ENCODE assay signal across 27 mouse cellular contexts in genomic region chr9:66120945-66121344, GRCm38 (mm10). TPM values are rescaled to one million over a fixed set of nuclear protein-coding genes. Genes with fewer than 3 reads are reported as not detected.
DNase-seq lines count a peak whose midpoint lies in the region; ATAC-seq and TF ChIP-seq lines count a peak whose summit lies in the region.
"Had no signal": no experiment of that assay in that cellular context is flagged by ENCODE, and none has a peak within 500 bp of the region (broad histone marks: within the 10 kb centered on the region; RNA-seq: fewer than 3 reads in every experiment).

No protein-coding gene starts in this region.

- no peaks in the 10 kb centered on the region; the same call in 1 of the 2 replicates for H3K36me3 ChIP-seq in embryonic facial prominence, embryonic 14.5 days (ENCODE audit: control insufficient read depth, insufficient read depth, low read length)
- peaks cover 27% of the 10 kb centered on the region for H3K36me3 ChIP-seq in embryonic facial prominence, embryonic 10.5 days (replicated peaks)
- H3K36me3 ChIP-seq in hindbrain, embryonic 12.5 days: no peaks in the 10 kb centered on the region
- H3K36me3 ChIP-seq in hindbrain, embryonic 13.5 days: no peaks in the 10 kb centered on the region
- peaks cover 29% of the 10 kb centered on the region for H3K36me3 ChIP-seq in liver, embryonic 12.5 days
- H3K36me3 ChIP-seq in liver, postnatal 0 days (replicated peaks; ENCODE audit: insufficient read depth, low read length): 0 out of 2 replicates have a peak, but pooled peaks cover 4% of the 10 kb centered on the region
- H3K36me3 ChIP-seq: heart, embryonic 15.5 days; intestine, embryonic 15.5 days; midbrain, embryonic 15.5 days; neural tube, embryonic 15.5 days had no signal

- no peak overlapping the region for H3K4me3 ChIP-seq in embryonic facial prominence, embryonic 14.5 days (ENCODE audit: low read depth, low read length)
- H3K4me3 ChIP-seq in embryonic facial prominence, embryonic 10.5 days: no peak overlapping the region
- no peak overlapping the region for H3K4me3 ChIP-seq in hindbrain, embryonic 12.5 days
- no peak overlapping the region for H3K4me3 ChIP-seq in hindbrain, embryonic 13.5 days
- no peak overlapping the region for H3K4me3 ChIP-seq in liver, embryonic 12.5 days
- no peak overlapping the region for H3K4me3 ChIP-seq in liver, postnatal 0 days (ENCODE audit: low read depth, low read length)
- H3K4me3 ChIP-seq: embryonic facial prominence, embryonic 12.5 days; erythroblast, embryonic 14.5 days; gastrocnemius, adult 2 months; heart, embryonic 15.5 days; intestine, embryonic 15.5 days; limb, embryonic 13.5 days; megakaryocyte, embryonic 14.5 days; midbrain, embryonic 15.5 days; neural tube, embryonic 15.5 days had no signal

- no peak for TF ChIP-seq CTCF in liver, postnatal 0 days (IDR thresholded peaks at IDR 0.05; ENCODE audit: low read depth)

- no peak overlapping the region for H3K9ac ChIP-seq in embryonic facial prominence, embryonic 14.5 days (ENCODE audit: low read depth, low read length)
- no peak overlapping the region for H3K9ac ChIP-seq in hindbrain, embryonic 12.5 days
- H3K9ac ChIP-seq in hindbrain, embryonic 13.5 days: no peak overlapping the region
- H3K9ac ChIP-seq in liver, embryonic 12.5 days: no peak overlapping the region; the same call in 1 of the 2 replicates
- H3K9ac ChIP-seq in liver, postnatal 0 days (replicated peaks): no peak overlapping the region
- H3K9ac ChIP-seq: embryonic facial prominence, embryonic 12.5 days; heart, embryonic 15.5 days; intestine, embryonic 15.5 days; limb, embryonic 13.5 days; lung, embryonic 14.5 days; midbrain, embryonic 15.5 days; neural tube, embryonic 15.5 days had no signal

- no peak for ATAC-seq in embryonic facial prominence, embryonic 14.5 days (ENCODE audit: low read depth)
- no peak for ATAC-seq in hindbrain, embryonic 12.5 days (ENCODE audit: low FRiP score)
- ATAC-seq in hindbrain, embryonic 13.5 days (ENCODE audit: low FRiP score): no peak
- ATAC-seq in liver, embryonic 12.5 days: no peak
- no peak for ATAC-seq in liver, postnatal 0 days
- ATAC-seq: intestine, embryonic 15.5 days; midbrain, embryonic 15.5 days had no signal

- 79% methylated on average over 3 of the region's 3 CpGs for WGBS in embryonic facial prominence, embryonic 14.5 days
- 87% methylated on average over 3 of the region's 3 CpGs for WGBS in embryonic facial prominence, embryonic 10.5 days
- WGBS in hindbrain, embryonic 12.5 days: 81% methylated on average over 3 of the region's 3 CpGs
- 74% methylated on average over 3 of the region's 3 CpGs for WGBS in hindbrain, embryonic 13.5 days
- WGBS in liver, embryonic 12.5 days (ENCODE audit: insufficient replicate concordance): 43% methylated on average over 3 of the region's 3 CpGs
- WGBS in liver, postnatal 0 days (ENCODE audit: insufficient replicate concordance): 62% methylated on average over 3 of the region's 3 CpGs

- no peaks in the 10 kb centered on the region for H3K27me3 ChIP-seq in embryonic facial prominence, embryonic 14.5 days (replicated peaks; ENCODE audit: control insufficient read depth, insufficient read depth, low read length)
- no peaks in the 10 kb centered on the region for H3K27me3 ChIP-seq in embryonic facial prominence, embryonic 10.5 days (replicated peaks; ENCODE audit: low read depth, poor library complexity, severe bottlenecking)
- no peaks in the 10 kb centered on the region for H3K27me3 ChIP-seq in hindbrain, embryonic 12.5 days
- no peaks in the 10 kb centered on the region for H3K27me3 ChIP-seq in hindbrain, embryonic 13.5 days
- no peaks in the 10 kb centered on the region for H3K27me3 ChIP-seq in liver, embryonic 12.5 days (replicated peaks)
- H3K27me3 ChIP-seq in liver, postnatal 0 days (ENCODE audit: insufficient read depth, low read length): no peaks in the 10 kb centered on the region
- H3K27me3 ChIP-seq: embryonic facial prominence, embryonic 12.5 days; heart, embryonic 15.5 days; intestine, embryonic 15.5 days; limb, embryonic 13.5 days; megakaryocyte, embryonic 14.5 days; midbrain, embryonic 15.5 days; neural tube, embryonic 15.5 days had no signal

- H3K9me3 ChIP-seq in embryonic facial prominence, embryonic 14.5 days (ENCODE audit: control insufficient read depth, low read length): no peaks in the 10 kb centered on the region
- H3K9me3 ChIP-seq in embryonic facial prominence, embryonic 10.5 days: no peaks in the 10 kb centered on the region
- no peaks in the 10 kb centered on the region for H3K9me3 ChIP-seq in hindbrain, embryonic 12.5 days (replicated peaks)
- H3K9me3 ChIP-seq in hindbrain, embryonic 13.5 days: no peaks in the 10 kb centered on the region
- H3K9me3 ChIP-seq in liver, embryonic 12.5 days (replicated peaks): no peaks in the 10 kb centered on the region
- no peaks in the 10 kb centered on the region for H3K9me3 ChIP-seq in liver, postnatal 0 days (ENCODE audit: low read length)
- H3K9me3 ChIP-seq: embryonic facial prominence, embryonic 12.5 days; heart, embryonic 15.5 days; intestine, embryonic 15.5 days; limb, embryonic 13.5 days; megakaryocyte, embryonic 14.5 days; midbrain, embryonic 15.5 days; neural tube, embryonic 15.5 days had no signal

- H3K4me1 ChIP-seq in embryonic facial prominence, embryonic 14.5 days (ENCODE audit: control insufficient read depth, insufficient read depth, low read length): peaks cover 16% of the 10 kb centered on the region; the same call in 1 of the 2 replicates
- peaks cover 25% of the 10 kb centered on the region for H3K4me1 ChIP-seq in embryonic facial prominence, embryonic 10.5 days
- H3K4me1 ChIP-seq in hindbrain, embryonic 12.5 days: peaks cover 29% of the 10 kb centered on the region
- peaks cover 43% of the 10 kb centered on the region for H3K4me1 ChIP-seq in hindbrain, embryonic 13.5 days (replicated peaks)
- peaks cover 83% of the 10 kb centered on the region for H3K4me1 ChIP-seq in liver, embryonic 12.5 days
- H3K4me1 ChIP-seq in liver, postnatal 0 days (ENCODE audit: insufficient read depth): peaks cover 35% of the 10 kb centered on the region

- TF ChIP-seq EP300 in liver, postnatal 0 days (IDR thresholded peaks at IDR 0.05; ENCODE audit: low read depth): no peak

- no peak for DNase-seq in embryonic facial prominence, embryonic 14.5 days (ENCODE audit: low spot score)
- DNase-seq in embryonic facial prominence, embryonic 10.5 days (ENCODE audit: low spot score): no peak
- DNase-seq in liver, postnatal 0 days: no peak
- peak; percentile 42 for DNase-seq in Muller cell, postnatal 12 days (ENCODE audit: inconsistent ontology term)
- no peak for DNase-seq in embryo, embryonic 10.5 days (ENCODE audit: low spot score)
- DNase-seq: adrenal gland, postnatal 25 days; cerebellum, adult 9-10 months; gastrocnemius, adult 2 months; heart, postnatal 4 days; kidney, adult 8-10 months; kidney, postnatal 10 days; lung, embryonic 14.5 days; lung, postnatal 36 days; right cerebral cortex, adult 18-20 months; right cerebral cortex, postnatal 4 days; thymus, postnatal 14 days had no signal

- no peak overlapping the region for H3K4me2 ChIP-seq in embryonic facial prominence, embryonic 14.5 days (ENCODE audit: low read depth, low read length)
- no peak overlapping the region for H3K4me2 ChIP-seq in hindbrain, embryonic 12.5 days (replicated peaks)
- no peak overlapping the region for H3K4me2 ChIP-seq in hindbrain, embryonic 13.5 days
- H3K4me2 ChIP-seq in liver, embryonic 12.5 days: peak overlapping the region; percentile 49
- H3K4me2 ChIP-seq in liver, postnatal 0 days (ENCODE audit: low read depth, low read length): no peak overlapping the region
- H3K4me2 ChIP-seq: embryonic facial prominence, embryonic 12.5 days; heart, embryonic 15.5 days; intestine, embryonic 15.5 days; limb, embryonic 13.5 days; lung, embryonic 14.5 days; midbrain, embryonic 15.5 days; neural tube, embryonic 15.5 days had no signal

- peak overlapping the region; percentile 54; the same call in 1 of the 2 replicates for H3K27ac ChIP-seq in embryonic facial prominence, embryonic 14.5 days (replicated peaks; ENCODE audit: low read depth, low read length)
- H3K27ac ChIP-seq in embryonic facial prominence, embryonic 10.5 days (replicated peaks): no peak overlapping the region
- H3K27ac ChIP-seq in hindbrain, embryonic 12.5 days: peak overlapping the region; percentile 30; the same call in 1 of the 2 replicates
- no peak overlapping the region for H3K27ac ChIP-seq in hindbrain, embryonic 13.5 days
- peak overlapping the region; percentile 82 for H3K27ac ChIP-seq in liver, embryonic 12.5 days
- no peak overlapping the region for H3K27ac ChIP-seq in liver, postnatal 0 days (ENCODE audit: low read depth)
- H3K27ac ChIP-seq: embryonic facial prominence, embryonic 12.5 days; gastrocnemius, adult 2 months; heart, embryonic 15.5 days; intestine, embryonic 15.5 days; limb, embryonic 13.5 days; midbrain, embryonic 15.5 days; neural tube, embryonic 15.5 days had no signal

RNA-seq across cellular contexts. Expression of gene Snx1, which starts 5.4 kb away (rescaled TPM):
- 139 and 143 TPM in 2 replicates for polyA plus RNA-seq in embryonic facial prominence, embryonic 14.5 days (2014; fragmentation: Nextera tagmentation; extraction: Ambion mirVana)
- 124 and 129 TPM in 2 replicates for polyA plus RNA-seq in embryonic facial prominence, embryonic 10.5 days (2016; fragmentation: Nextera tagmentation; extraction: Ambion mirVana)
- 130 and 139 TPM in 2 replicates for polyA plus RNA-seq in hindbrain, embryonic 12.5 days (2016; fragmentation: Nextera tagmentation; extraction: Ambion mirVana)
- 90.2 and 93.1 TPM in 2 replicates for polyA plus RNA-seq in hindbrain, embryonic 13.5 days (2015; fragmentation: Nextera tagmentation; extraction: Ambion mirVana)
- 89.6 and 95.1 TPM in 2 replicates for polyA plus RNA-seq in liver, embryonic 12.5 days (2016; fragmentation: Nextera tagmentation; extraction: Ambion mirVana)
- polyA plus RNA-seq in liver, postnatal 0 days (2015; fragmentation: Nextera tagmentation; extraction: Ambion mirVana): 30.4 and 34.5 TPM in 2 replicates

RNA-seq across cellular contexts. Expression of gene Ciao2a, which starts 5.5 kb away (rescaled TPM):
- 112 and 119 TPM in 2 replicates for polyA plus RNA-seq in embryonic facial prominence, embryonic 14.5 days (2014; fragmentation: Nextera tagmentation; extraction: Ambion mirVana)
- 159 and 162 TPM in 2 replicates for polyA plus RNA-seq in embryonic facial prominence, embryonic 10.5 days (2016; fragmentation: Nextera tagmentation; extraction: Ambion mirVana)
- polyA plus RNA-seq in hindbrain, embryonic 12.5 days (2016; fragmentation: Nextera tagmentation; extraction: Ambion mirVana): 123 and 126 TPM in 2 replicates
- polyA plus RNA-seq in hindbrain, embryonic 13.5 days (2015; fragmentation: Nextera tagmentation; extraction: Ambion mirVana): 91.2 and 94.1 TPM in 2 replicates
- 199 TPM in 2 replicates for polyA plus RNA-seq in liver, embryonic 12.5 days (2016; fragmentation: Nextera tagmentation; extraction: Ambion mirVana)
- polyA plus RNA-seq in liver, postnatal 0 days (2015; fragmentation: Nextera tagmentation; extraction: Ambion mirVana): 122 and 133 TPM in 2 replicates

RNA-seq across cellular contexts. Expression of gene Dapk2, which starts 37.1 kb away (rescaled TPM):
- 10.6 and 14.3 TPM in 2 replicates for polyA plus RNA-seq in embryonic facial prominence, embryonic 14.5 days (2014; fragmentation: Nextera tagmentation; extraction: Ambion mirVana)
- polyA plus RNA-seq in embryonic facial prominence, embryonic 10.5 days (2016; fragmentation: Nextera tagmentation; extraction: Ambion mirVana): 5.3 and 5.8 TPM in 2 replicates
- polyA plus RNA-seq in hindbrain, embryonic 12.5 days (2016; fragmentation: Nextera tagmentation; extraction: Ambion mirVana): 3.7 and 3.8 TPM in 2 replicates
- 1.4 and 1.5 TPM in 2 replicates for polyA plus RNA-seq in hindbrain, embryonic 13.5 days (2015; fragmentation: Nextera tagmentation; extraction: Ambion mirVana)
- 12.3 and 16.4 TPM in 2 replicates for polyA plus RNA-seq in liver, embryonic 12.5 days (2016; fragmentation: Nextera tagmentation; extraction: Ambion mirVana)
- polyA plus RNA-seq in liver, postnatal 0 days (2015; fragmentation: Nextera tagmentation; extraction: Ambion mirVana): 21.6 and 23.4 TPM in 2 replicates

RNA-seq across cellular contexts. Expression of gene Snx22, which starts 51.4 kb away (rescaled TPM):
- polyA plus RNA-seq in embryonic facial prominence, embryonic 14.5 days (2014; fragmentation: Nextera tagmentation; extraction: Ambion mirVana): 3.4 and 4.1 TPM in 2 replicates
- polyA plus RNA-seq in embryonic facial prominence, embryonic 10.5 days (2016; fragmentation: Nextera tagmentation; extraction: Ambion mirVana): 3.6 and 3.7 TPM in 2 replicates
- polyA plus RNA-seq in hindbrain, embryonic 12.5 days (2016; fragmentation: Nextera tagmentation; extraction: Ambion mirVana): 6.6 and 8.7 TPM in 2 replicates
- 6.9 and 8.0 TPM in 2 replicates for polyA plus RNA-seq in hindbrain, embryonic 13.5 days (2015; fragmentation: Nextera tagmentation; extraction: Ambion mirVana)
- polyA plus RNA-seq in liver, embryonic 12.5 days (2016; fragmentation: Nextera tagmentation; extraction: Ambion mirVana): 29.6 and 33.4 TPM in 2 replicates
- 13.4 and 13.7 TPM in 2 replicates for polyA plus RNA-seq in liver, postnatal 0 days (2015; fragmentation: Nextera tagmentation; extraction: Ambion mirVana)

Comparison
In these comparisons a context has a peak if more than half of its experiments do, and no peak if none do; other contexts are left out.
1. H3K27ac ChIP-seq: peak in embryonic facial prominence, embryonic 14.5 days (single experiment), hindbrain, embryonic 12.5 days (single experiment) and liver, embryonic 12.5 days (single experiment); none in embryonic facial prominence, embryonic 10.5 days (single experiment), hindbrain, embryonic 13.5 days (single experiment) and liver, postnatal 0 days (single experiment).